Mouse (Mus musculus): ENCODE measurements around the gene St6galnac6.

DNA sequence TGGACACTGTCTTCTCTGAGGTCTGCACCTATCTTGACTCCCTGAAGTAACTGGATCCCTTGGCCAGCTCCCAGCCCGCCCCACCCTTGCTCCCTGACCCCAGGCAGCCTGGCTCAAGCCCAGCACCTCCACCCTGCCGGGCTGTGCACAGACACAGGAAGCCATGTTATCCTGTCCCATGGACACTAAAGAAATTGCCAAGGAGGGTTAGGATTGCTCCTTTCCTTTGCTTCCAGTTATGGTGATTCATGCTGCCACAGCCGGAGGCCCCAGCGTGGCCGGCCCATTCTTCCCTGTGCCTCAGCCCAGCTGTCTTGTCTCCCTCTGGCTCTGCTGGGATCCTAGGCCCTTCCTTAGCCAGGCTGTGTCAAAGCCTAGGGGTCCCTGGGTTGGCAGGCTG, 34.2 kb downstream of the St6galnac6 start:
- TF ChIP-seq POLR2A (IDR thresholded peaks at IDR 0.05; ENCODE audit: low read depth, low read length) (no peak), CTCF (conservative IDR thresholded peaks at IDR 0.05; ENCODE audit: insufficient read depth, insufficient read length, low read depth, low read length) (no peak)

Measured in kidney, adult 2 months (tissue).